Mouse (Mus musculus): ENCODE results near the gene Cadps2. TPM values are rescaled to one million over a fixed set of nuclear protein-coding genes. Genes with fewer than 3 reads are reported as not detected.
A peak's percentile ranks its signal among the peaks of the same experiment; 100 is the strongest.

Cadps2 gene
- polyA plus RNA-seq, 1 experiment from 2014 or later, result 4.3 TPM

- H3K4me3 ChIP-seq (ENCODE audit: low read depth, low read length), result peak overlapping the region; percentile 66
- H3K4me2 ChIP-seq (ENCODE audit: low read length), result peak overlapping the region; percentile 98
- H3K27ac ChIP-seq (ENCODE audit: low read depth, low read length), result no peak overlapping the region
- no peaks in the 10 kb centered on the region for H3K9me3 ChIP-seq (replicated peaks; ENCODE audit: control insufficient read depth, low read length)
- under 1% methylated on average over 15 of the region's 15 CpGs for WGBS
- no peaks in the 10 kb centered on the region for H3K36me3 ChIP-seq (ENCODE audit: control insufficient read depth, insufficient read depth, low read length)
- DNase-seq (ENCODE audit: low spot score) (peak; percentile 49), ATAC-seq (no peak)
- peaks cover 3% of the 10 kb centered on the region for H3K27me3 ChIP-seq (replicated peaks; ENCODE audit: control insufficient read depth, insufficient read depth, low read length)
- H3K4me1 ChIP-seq (ENCODE audit: control insufficient read depth, insufficient read depth, low read length), result no peaks in the 10 kb centered on the region
- peak overlapping the region; percentile 72 for H3K9ac ChIP-seq (ENCODE audit: low read length)
Measured at GRCm38 (mm10) chr6:23840001-23840400, 780 bp upstream of the Cadps2 start.

GRCm38 (mm10) chr6:23838401-23839008 lies 716 bp downstream of the Cadps2 start:
- no peak overlapping the region for H3K27ac ChIP-seq (ENCODE audit: low read depth, low read length)
- under 1% methylated on average over 35 of the region's 35 CpGs for WGBS

GRCm38 (mm10) chr6:23837631-23838030 lies 1.6 kb downstream of the Cadps2 start:
- ATAC-seq (no peak), DNase-seq (ENCODE audit: low spot score) (no peak)
- Histone ChIP-seq H3K4me1 (ENCODE audit: control insufficient read depth, insufficient read depth, low read length) (no peaks in the 10 kb centered on the region), H3K9me3 (replicated peaks; ENCODE audit: control insufficient read depth, low read length) (no peaks in the 10 kb centered on the region), H3K27me3 (replicated peaks; ENCODE audit: control insufficient read depth, insufficient read depth, low read length) (peaks cover 3% of the 10 kb centered on the region), H3K9ac (ENCODE audit: low read length) (no peak overlapping the region), H3K36me3 (ENCODE audit: control insufficient read depth, insufficient read depth, low read length) (no peaks in the 10 kb centered on the region), H3K27ac (ENCODE audit: low read depth, low read length) (no peak overlapping the region), H3K4me2 (ENCODE audit: low read length) (peak overlapping the region; percentile 98; the same call in 1 of the 2 replicates), H3K4me3 (ENCODE audit: low read depth, low read length) (no peak overlapping the region)
- 93% methylated on average over 7 of the region's 7 CpGs for WGBS

More at GRCm38 (mm10) chr6:23838401-23839008, 716 bp downstream of the Cadps2 start:
- DNase-seq (ENCODE audit: low spot score), result no peak
- ATAC-seq, result peak; percentile 30
- H3K27me3 ChIP-seq (replicated peaks; ENCODE audit: control insufficient read depth, insufficient read depth, low read length), result peaks cover 3% of the 10 kb centered on the region
- no peaks in the 10 kb centered on the region for H3K9me3 ChIP-seq (replicated peaks; ENCODE audit: control insufficient read depth, low read length)
- H3K4me3 ChIP-seq (ENCODE audit: low read depth, low read length), result peak overlapping the region; percentile 66
- H3K9ac ChIP-seq (ENCODE audit: low read length), result peak overlapping the region; percentile 72
- peak overlapping the region; percentile 98 for H3K4me2 ChIP-seq (ENCODE audit: low read length)
- H3K36me3 ChIP-seq (ENCODE audit: control insufficient read depth, insufficient read depth, low read length), result no peaks in the 10 kb centered on the region
- H3K4me1 ChIP-seq (ENCODE audit: control insufficient read depth, insufficient read depth, low read length), result no peaks in the 10 kb centered on the region

GRCm38 (mm10) chr6:23837127-23837526 lies 2.1 kb downstream of the Cadps2 start:
- ATAC-seq, result no peak
- Histone ChIP-seq H3K27me3 (replicated peaks; ENCODE audit: control insufficient read depth, insufficient read depth, low read length) (peaks cover 3% of the 10 kb centered on the region), H3K4me2 (ENCODE audit: low read length) (no peak overlapping the region), H3K4me1 (ENCODE audit: control insufficient read depth, insufficient read depth, low read length) (no peaks in the 10 kb centered on the region), H3K36me3 (ENCODE audit: control insufficient read depth, insufficient read depth, low read length) (no peaks in the 10 kb centered on the region), H3K27ac (ENCODE audit: low read depth, low read length) (no peak overlapping the region), H3K9ac (ENCODE audit: low read length) (no peak overlapping the region), H3K9me3 (replicated peaks; ENCODE audit: control insufficient read depth, low read length) (no peaks in the 10 kb centered on the region), H3K4me3 (ENCODE audit: low read depth, low read length) (no peak overlapping the region)
- no peak for DNase-seq (ENCODE audit: low spot score)
- 85% methylated on average over 5 of the region's 5 CpGs for WGBS

- H3K4me2 ChIP-seq (ENCODE audit: low read length), result no peak overlapping the region
- H3K27ac ChIP-seq (ENCODE audit: low read depth, low read length), result no peak overlapping the region
- no peak overlapping the region for H3K4me3 ChIP-seq (ENCODE audit: low read depth, low read length)
- WGBS, result 61% methylated on average over 2 of the region's 2 CpGs
- H3K4me1 ChIP-seq (ENCODE audit: control insufficient read depth, insufficient read depth, low read length), result no peaks in the 10 kb centered on the region
- DNase-seq (ENCODE audit: low spot score) (no peak), ATAC-seq (no peak)
- no peaks in the 10 kb centered on the region for H3K36me3 ChIP-seq (ENCODE audit: control insufficient read depth, insufficient read depth, low read length)
- no peak overlapping the region for H3K9ac ChIP-seq (ENCODE audit: low read length)
- H3K9me3 ChIP-seq (replicated peaks; ENCODE audit: control insufficient read depth, low read length), result no peaks in the 10 kb centered on the region
- H3K27me3 ChIP-seq (replicated peaks; ENCODE audit: control insufficient read depth, insufficient read depth, low read length), result peaks cover 3% of the 10 kb centered on the region
Measured at GRCm38 (mm10) chr6:23836694-23837093, 2.5 kb downstream of the Cadps2 start.

- DNase-seq (ENCODE audit: low spot score), result no peak
- no peaks in the 10 kb centered on the region for H3K36me3 ChIP-seq (ENCODE audit: control insufficient read depth, insufficient read depth, low read length)
- no peaks in the 10 kb centered on the region for H3K4me1 ChIP-seq (ENCODE audit: control insufficient read depth, insufficient read depth, low read length)
- H3K4me2 ChIP-seq (ENCODE audit: low read length), result no peak overlapping the region
- no peak overlapping the region for H3K27ac ChIP-seq (ENCODE audit: low read depth, low read length)
- H3K4me3 ChIP-seq (ENCODE audit: low read depth, low read length), result no peak overlapping the region
- 91% methylated on average over 4 of the region's 4 CpGs for WGBS
- peaks cover 3% of the 10 kb centered on the region for H3K27me3 ChIP-seq (replicated peaks; ENCODE audit: control insufficient read depth, insufficient read depth, low read length)
- no peak overlapping the region for H3K9ac ChIP-seq (ENCODE audit: low read length)
- ATAC-seq, result no peak
- H3K9me3 ChIP-seq (replicated peaks; ENCODE audit: control insufficient read depth, low read length), result no peaks in the 10 kb centered on the region
Measured at GRCm38 (mm10) chr6:23835552-23835951, 3.7 kb downstream of the Cadps2 start.

GRCm38 (mm10) chr6:23830741-23831140 lies 8.5 kb downstream of the Cadps2 start:
- H3K4me2 ChIP-seq (ENCODE audit: low read length), result no peak overlapping the region

GRCm38 (mm10) chr6:23829338-23829737 lies 9.9 kb downstream of the Cadps2 start:
- H3K4me2 ChIP-seq (ENCODE audit: low read length), result no peak overlapping the region
- H3K4me3 ChIP-seq (ENCODE audit: low read depth, low read length), result no peak overlapping the region
- no peak overlapping the region for H3K27ac ChIP-seq (ENCODE audit: low read depth, low read length)
- 86% methylated on average over 2 of the region's 2 CpGs for WGBS
- DNase-seq (ENCODE audit: low spot score) (no peak), ATAC-seq (no peak)
- no peaks in the 10 kb centered on the region for H3K27me3 ChIP-seq (replicated peaks; ENCODE audit: control insufficient read depth, insufficient read depth, low read length)
- no peak overlapping the region for H3K9ac ChIP-seq (ENCODE audit: low read length)
- no peaks in the 10 kb centered on the region for H3K9me3 ChIP-seq (replicated peaks; ENCODE audit: control insufficient read depth, low read length)
- no peaks in the 10 kb centered on the region for H3K4me1 ChIP-seq (ENCODE audit: control insufficient read depth, insufficient read depth, low read length)
- H3K36me3 ChIP-seq (ENCODE audit: control insufficient read depth, insufficient read depth, low read length), result no peaks in the 10 kb centered on the region

More at GRCm38 (mm10) chr6:23830741-23831140, 8.5 kb downstream of the Cadps2 start:
- Histone ChIP-seq H3K27me3 (replicated peaks; ENCODE audit: control insufficient read depth, insufficient read depth, low read length) (no peaks in the 10 kb centered on the region), H3K9me3 (replicated peaks; ENCODE audit: control insufficient read depth, low read length) (no peaks in the 10 kb centered on the region), H3K9ac (ENCODE audit: low read length) (no peak overlapping the region), H3K27ac (ENCODE audit: low read depth, low read length) (no peak overlapping the region), H3K36me3 (ENCODE audit: control insufficient read depth, insufficient read depth, low read length) (no peaks in the 10 kb centered on the region), H3K4me3 (ENCODE audit: low read depth, low read length) (no peak overlapping the region), H3K4me1 (ENCODE audit: control insufficient read depth, insufficient read depth, low read length) (no peaks in the 10 kb centered on the region)
- 47% methylated on average over 3 of the region's 3 CpGs for WGBS
- DNase-seq (ENCODE audit: low spot score) (no peak), ATAC-seq (no peak)

- no peak overlapping the region for H3K4me2 ChIP-seq (ENCODE audit: low read length)
- no peaks in the 10 kb centered on the region for H3K9me3 ChIP-seq (replicated peaks; ENCODE audit: control insufficient read depth, low read length)
- WGBS, result 85% methylated on average over 5 of the region's 5 CpGs
- H3K27me3 ChIP-seq (replicated peaks; ENCODE audit: control insufficient read depth, insufficient read depth, low read length), result no peaks in the 10 kb centered on the region
- DNase-seq (ENCODE audit: low spot score), result no peak
- H3K36me3 ChIP-seq (ENCODE audit: control insufficient read depth, insufficient read depth, low read length), result no peaks in the 10 kb centered on the region
- H3K27ac ChIP-seq (ENCODE audit: low read depth, low read length), result no peak overlapping the region
- no peak overlapping the region for H3K9ac ChIP-seq (ENCODE audit: low read length)
- H3K4me1 ChIP-seq (ENCODE audit: control insufficient read depth, insufficient read depth, low read length), result no peaks in the 10 kb centered on the region
- no peak for ATAC-seq
- no peak overlapping the region for H3K4me3 ChIP-seq (ENCODE audit: low read depth, low read length)
Measured at GRCm38 (mm10) chr6:23821819-23822218, 17.4 kb downstream of the Cadps2 start.

Measured in forebrain, embryonic 14.5 days (tissue).